Mouse (Mus musculus): ENCODE data around the gene Grk3. TPM values are rescaled to one million over a fixed set of nuclear protein-coding genes. Genes with fewer than 3 reads are reported as not detected.

Gene Grk3
- total and polyA plus RNA-seq, 2 experiments = 2.3 to 4.1 TPM

- WGBS = 27% methylated on average over 4 of the region's 4 CpGs
- Histone ChIP-seq H3K79me2 (ENCODE audit: control insufficient read depth, insufficient read depth, low read length) (no peaks in the 10 kb centered on the region), H3K36me3 (ENCODE audit: control insufficient read depth, insufficient read depth, low read length) (no peaks in the 10 kb centered on the region), H3K27me3 (ENCODE audit: control insufficient read depth, insufficient read depth, low read length) (no peaks in the 10 kb centered on the region), H3K9ac (ENCODE audit: low read depth, low read length) (no peak overlapping the region), H3K4me1 (ENCODE audit: control insufficient read depth, insufficient read depth, low read length) (no peaks in the 10 kb centered on the region), H3K27ac (replicated peaks; ENCODE audit: insufficient read depth, low read depth, low read length) (no peak overlapping the region), H3K4me3 (ENCODE audit: insufficient read depth, low read depth, low read length) (no peak overlapping the region)
- TF ChIP-seq CTCF (IDR thresholded peaks at IDR 0.05; ENCODE audit: low read depth, low read length) (peak; percentile 73), POLR2A (IDR thresholded peaks at IDR 0.05; ENCODE audit: extremely low read depth, insufficient read depth, low read length) (no peak)
- peak; percentile 25 for DNase-seq (ENCODE audit: extremely low read depth, low read depth, low spot score)
Measured at GRCm38 (mm10) chr5:112876846-112877390, 138.7 kb downstream of the Grk3 start.

DNA sequence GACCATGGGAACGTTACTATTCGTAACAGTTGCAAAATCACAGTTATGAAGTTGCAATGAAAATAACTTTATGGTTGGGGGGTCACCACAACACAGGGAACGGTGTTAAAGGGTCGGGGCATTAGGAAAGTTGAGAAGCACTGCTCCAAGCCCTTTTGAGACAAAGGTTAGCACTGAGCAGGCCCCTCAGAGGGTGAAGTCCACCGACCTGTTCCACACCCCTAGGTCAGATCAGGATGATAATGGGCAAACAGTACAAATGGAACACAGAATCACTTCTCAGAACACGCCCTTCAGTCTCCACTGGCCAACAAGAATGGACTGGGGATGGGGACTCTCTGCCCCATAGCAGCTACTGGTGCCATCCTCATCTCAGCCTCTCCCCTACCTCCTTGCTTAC, 142.6 kb downstream of the Grk3 start:
- no peak overlapping the region for H3K27ac ChIP-seq (replicated peaks; ENCODE audit: insufficient read depth, low read depth, low read length)
- WGBS = 42% methylated on average over 6 of the region's 6 CpGs
- H3K27me3 ChIP-seq (ENCODE audit: control insufficient read depth, insufficient read depth, low read length) = no peaks in the 10 kb centered on the region
- TF ChIP-seq POLR2A (IDR thresholded peaks at IDR 0.05; ENCODE audit: extremely low read depth, insufficient read depth, low read length) (no peak), CTCF (IDR thresholded peaks at IDR 0.05; ENCODE audit: low read depth, low read length) (no peak)
- H3K4me3 ChIP-seq (ENCODE audit: insufficient read depth, low read depth, low read length) = no peak overlapping the region
- H3K79me2 ChIP-seq (ENCODE audit: control insufficient read depth, insufficient read depth, low read length) = no peaks in the 10 kb centered on the region
- no peak overlapping the region for H3K9ac ChIP-seq (ENCODE audit: low read depth, low read length)
- H3K36me3 ChIP-seq (ENCODE audit: control insufficient read depth, insufficient read depth, low read length) = no peaks in the 10 kb centered on the region
- no peaks in the 10 kb centered on the region for H3K4me1 ChIP-seq (ENCODE audit: control insufficient read depth, insufficient read depth, low read length)
- DNase-seq (ENCODE audit: extremely low read depth, low read depth, low spot score) = no peak

DNA sequence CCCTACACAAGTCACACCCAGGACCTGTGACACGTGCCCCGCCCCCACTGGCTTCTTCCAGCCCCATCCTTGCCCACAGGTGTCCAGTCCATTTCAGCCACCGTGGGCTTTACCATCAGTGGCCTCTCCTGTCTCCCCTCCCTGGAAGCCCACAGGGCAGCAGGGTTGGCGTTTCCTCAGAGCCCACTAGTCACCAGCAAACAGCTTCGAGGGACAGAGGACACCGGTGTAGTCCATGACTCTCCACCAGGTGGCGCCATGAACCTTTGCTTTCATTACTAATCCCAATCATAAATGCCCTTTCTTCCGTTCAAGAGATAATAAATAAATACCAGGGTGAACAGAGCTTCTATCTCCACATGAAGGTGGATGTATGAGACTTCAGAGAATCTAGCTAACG, 144.9 kb downstream of the Grk3 start:
- no peak overlapping the region for H3K27ac ChIP-seq (replicated peaks; ENCODE audit: insufficient read depth, low read depth, low read length)
- no peaks in the 10 kb centered on the region for H3K27me3 ChIP-seq (ENCODE audit: control insufficient read depth, insufficient read depth, low read length)
- no peak overlapping the region for H3K4me3 ChIP-seq (ENCODE audit: insufficient read depth, low read depth, low read length)
- no peak overlapping the region for H3K9ac ChIP-seq (ENCODE audit: low read depth, low read length)
- no peaks in the 10 kb centered on the region for H3K4me1 ChIP-seq (ENCODE audit: control insufficient read depth, insufficient read depth, low read length)
- H3K79me2 ChIP-seq (ENCODE audit: control insufficient read depth, insufficient read depth, low read length) = no peaks in the 10 kb centered on the region
- H3K36me3 ChIP-seq (ENCODE audit: control insufficient read depth, insufficient read depth, low read length) = no peaks in the 10 kb centered on the region
- TF ChIP-seq CTCF (IDR thresholded peaks at IDR 0.05; ENCODE audit: low read depth, low read length) (peak; percentile 85), POLR2A (IDR thresholded peaks at IDR 0.05; ENCODE audit: extremely low read depth, insufficient read depth, low read length) (no peak)
- WGBS = 22% methylated on average over 9 of the region's 9 CpGs
- DNase-seq (ENCODE audit: extremely low read depth, low read depth, low spot score) = peak; percentile 37

- H3K4me1 ChIP-seq (ENCODE audit: control insufficient read depth, insufficient read depth, low read length) = no peaks in the 10 kb centered on the region
- H3K79me2 ChIP-seq (ENCODE audit: control insufficient read depth, insufficient read depth, low read length) = no peaks in the 10 kb centered on the region
- no peaks in the 10 kb centered on the region for H3K27me3 ChIP-seq (ENCODE audit: control insufficient read depth, insufficient read depth, low read length)
- H3K36me3 ChIP-seq (ENCODE audit: control insufficient read depth, insufficient read depth, low read length) = no peaks in the 10 kb centered on the region
- H3K27ac ChIP-seq (replicated peaks; ENCODE audit: insufficient read depth, low read depth, low read length) = no peak overlapping the region
- H3K9ac ChIP-seq (ENCODE audit: low read depth, low read length) = no peak overlapping the region
- no peak overlapping the region for H3K4me3 ChIP-seq (ENCODE audit: insufficient read depth, low read depth, low read length)
- no peak for TF ChIP-seq POLR2A (IDR thresholded peaks at IDR 0.05; ENCODE audit: extremely low read depth, insufficient read depth, low read length)
- TF ChIP-seq CTCF (IDR thresholded peaks at IDR 0.05; ENCODE audit: low read depth, low read length) = no peak
- DNase-seq (ENCODE audit: extremely low read depth, low read depth, low spot score) = no peak
- WGBS = 65% methylated on average over 5 of the region's 5 CpGs
Measured at GRCm38 (mm10) chr5:112868620-112869019, 147.0 kb downstream of the Grk3 start.

DNA sequence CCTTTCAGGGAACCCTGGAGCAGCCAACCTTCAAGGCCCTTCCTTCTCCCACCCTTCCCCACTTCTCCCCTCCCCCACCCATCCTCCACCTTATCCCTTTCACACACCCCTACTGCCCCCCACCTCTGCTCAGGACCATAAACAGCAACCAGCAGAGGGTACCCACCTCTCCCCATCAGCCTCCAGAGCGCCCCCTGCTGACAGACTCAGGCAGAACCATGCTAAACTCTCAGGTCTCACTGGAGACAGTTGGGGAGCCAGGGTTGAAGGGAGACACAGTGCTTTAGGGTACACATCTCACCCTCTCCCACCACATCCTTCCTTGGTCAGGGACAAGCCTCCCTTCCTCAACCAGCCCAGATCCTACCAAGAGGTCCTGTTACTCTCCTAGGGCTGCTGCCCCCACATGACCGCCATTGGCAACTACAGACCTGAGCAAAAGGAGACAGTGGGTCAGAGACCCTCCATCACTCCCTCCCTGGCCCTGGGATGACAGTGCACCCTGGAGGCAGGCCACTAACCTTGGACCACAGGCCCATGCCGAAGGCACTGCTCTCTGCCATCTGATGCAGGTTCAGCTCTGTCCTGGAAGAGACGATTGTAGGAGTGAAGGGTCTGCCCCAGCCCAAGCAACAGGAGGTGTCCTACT, 150.7 kb downstream of the Grk3 start:
- 52% methylated on average over 4 of the region's 4 CpGs for WGBS
- no peak for TF ChIP-seq POLR2A (IDR thresholded peaks at IDR 0.05; ENCODE audit: extremely low read depth, insufficient read depth, low read length)
- peak; percentile 80 for TF ChIP-seq CTCF (IDR thresholded peaks at IDR 0.05; ENCODE audit: low read depth, low read length)
- Histone ChIP-seq H3K4me1 (ENCODE audit: control insufficient read depth, insufficient read depth, low read length) (no peaks in the 10 kb centered on the region), H3K36me3 (ENCODE audit: control insufficient read depth, insufficient read depth, low read length) (no peaks in the 10 kb centered on the region), H3K79me2 (ENCODE audit: control insufficient read depth, insufficient read depth, low read length) (no peaks in the 10 kb centered on the region), H3K4me3 (ENCODE audit: insufficient read depth, low read depth, low read length) (no peak overlapping the region), H3K27ac (replicated peaks; ENCODE audit: insufficient read depth, low read depth, low read length) (no peak overlapping the region), H3K9ac (ENCODE audit: low read depth, low read length) (no peak overlapping the region), H3K27me3 (ENCODE audit: control insufficient read depth, insufficient read depth, low read length) (no peaks in the 10 kb centered on the region)
- no peak for DNase-seq (ENCODE audit: extremely low read depth, low read depth, low spot score)

Other genes starting within 250 kb of the Grk3 start
- 0.20 and 0.28 TPM in 2 replicates for gene Myo18b, start 119.4 kb downstream of the Grk3 start, total RNA-seq (2014; rRNA removed)
- gene Myo18b, start 119.4 kb downstream of the Grk3 start, polyA plus RNA-seq (2012; rRNA removed) = 0.02 and 0.04 TPM in 2 replicates
- gene Crybb2, start 54.3 kb upstream of the Grk3 start, total RNA-seq (2014; rRNA removed) = not detected in 2 replicates
- gene Crybb2, start 54.3 kb upstream of the Grk3 start, polyA plus RNA-seq (2012; rRNA removed) = not detected in 2 replicates
- gene Crybb3, start 65.8 kb upstream of the Grk3 start, total RNA-seq (2014; rRNA removed) = 0.27 and 2.3 TPM in 2 replicates
- gene Crybb3, start 65.8 kb upstream of the Grk3 start, polyA plus RNA-seq (2012; rRNA removed) = 2.4 and 4.3 TPM in 2 replicates
- gene 2900026A02Rik, start 205.4 kb upstream of the Grk3 start, total RNA-seq (2014; rRNA removed) = 8.0 and 15.4 TPM in 2 replicates
- gene 2900026A02Rik, start 205.4 kb upstream of the Grk3 start, polyA plus RNA-seq (2012; rRNA removed) = 29.2 and 35.8 TPM in 2 replicates
- not detected in 2 replicates for gene Tmem211, start 211.1 kb upstream of the Grk3 start, total RNA-seq (2014; rRNA removed)
- not detected in 2 replicates for gene Tmem211, start 211.1 kb upstream of the Grk3 start, polyA plus RNA-seq (2012; rRNA removed)

Measured in liver, adult 2 months (tissue).